Mouse (Mus musculus) retina, postnatal 7 days (tissue): ENCODE results near the gene Gpank1.

ENCODE experiments used
- DNase-seq: peaks from one replicate; pipeline ENCODE4 v3.0.0-alpha.2; 2012; ENCODE audit warnings: low read depth, low spot score

Gene Gpank1

GRCm38 (mm10) chr17:35121143-35121799 lies at the start of gene Gpank1:
Gene Gpank1, plus strand, starts transcription at chr17:35121455.
- peak; percentile 98 for DNase-seq

- DNase-seq, result no peak
Measured at GRCm38 (mm10) chr17:35074097-35074496, 47.2 kb upstream of the Gpank1 start.

- DNase-seq, result no peak
Measured at GRCm38 (mm10) chr17:35076507-35077176, 44.6 kb upstream of the Gpank1 start, which contains the start of gene Ly6g6e. Gene Ly6g6e, plus strand, starts transcription at chr17:35076902.

GRCm38 (mm10) chr17:35077285-35077684 lies 44.0 kb upstream of the Gpank1 start:
- DNase-seq, result no peak

- DNase-seq, result peak; percentile 20
Measured at GRCm38 (mm10) chr17:35077786-35078233, 43.4 kb upstream of the Gpank1 start, which contains the start of gene Ly6g6d. Gene Ly6g6d, minus strand, starts transcription at chr17:35078065.

GRCm38 (mm10) chr17:35079778-35080177 lies 41.5 kb upstream of the Gpank1 start:
- DNase-seq, result no peak

- no peak for DNase-seq
Measured at GRCm38 (mm10) chr17:35080248-35080647, 41.0 kb upstream of the Gpank1 start.

GRCm38 (mm10) chr17:35080710-35081109 lies 40.5 kb upstream of the Gpank1 start:
- no peak for DNase-seq

GRCm38 (mm10) chr17:35082841-35083576 lies 38.2 kb upstream of the Gpank1 start:
- DNase-seq, result no peak

GRCm38 (mm10) chr17:35083929-35084497 lies 37.2 kb upstream of the Gpank1 start:
- DNase-seq, result no peak

GRCm38 (mm10) chr17:35085208-35085865 lies 35.9 kb upstream of the Gpank1 start, which contains the start of gene Ly6g6f:
Gene Ly6g6f, minus strand, starts transcription at chr17:35085610.
- no peak for DNase-seq

- DNase-seq, result no peak
Measured at GRCm38 (mm10) chr17:35088151-35088550, 33.1 kb upstream of the Gpank1 start.

GRCm38 (mm10) chr17:35088825-35089644 lies 32.2 kb upstream of the Gpank1 start, which contains the start of gene Abhd16a:
Gene Abhd16a, plus strand, starts transcription at chr17:35089263.
- peak; percentile 88 for DNase-seq

- no peak for DNase-seq
Measured at GRCm38 (mm10) chr17:35090166-35090932, 30.9 kb upstream of the Gpank1 start.

GRCm38 (mm10) chr17:35092403-35093198 lies 28.7 kb upstream of the Gpank1 start:
- DNase-seq, result no peak

GRCm38 (mm10) chr17:35094475-35095365 lies 26.5 kb upstream of the Gpank1 start:
- DNase-seq, result no peak

GRCm38 (mm10) chr17:35096597-35096996 lies 24.7 kb upstream of the Gpank1 start:
- no peak for DNase-seq

GRCm38 (mm10) chr17:35097164-35097655 lies 24.0 kb upstream of the Gpank1 start:
- no peak for DNase-seq
